In genomic region chr9:64960117-64960977, GRCm38 (mm10) we compare ENCODE assay signal across 8 mouse cellular contexts. TPM values are rescaled to one million over a fixed set of nuclear protein-coding genes. Genes with fewer than 3 reads are reported as not detected.
DNase-seq lines count a peak whose midpoint lies in the region; ATAC-seq and TF ChIP-seq lines count a peak whose summit lies in the region.

Ints14 (plus strand) TSS chr9:64960905.

- H3K9ac ChIP-seq in lung, postnatal 0 days (replicated peaks; ENCODE audit: low read depth) = peak within 1 kb of the TSS; percentile 94

- peak within 1 kb of the TSS; percentile 66 for H3K4me2 ChIP-seq in lung, postnatal 0 days (replicated peaks; ENCODE audit: low read depth, low read length)

- H3K4me1 ChIP-seq in hindbrain, embryonic 10.5 days (replicated peaks) = peaks cover 18% of the 10 kb centered on the region
- peaks cover 5% of the 10 kb centered on the region; the same call in 1 of the 2 replicates for H3K4me1 ChIP-seq in lung, postnatal 0 days (ENCODE audit: insufficient read depth, low read depth, low read length)

- H3K27me3 ChIP-seq in hindbrain, embryonic 10.5 days (ENCODE audit: insufficient read depth, poor library complexity, severe bottlenecking) = no peaks in the 10 kb centered on the region
- H3K27me3 ChIP-seq in lung, postnatal 0 days (replicated peaks; ENCODE audit: insufficient read depth, low read length) = no peaks in the 10 kb centered on the region

- peak within 1 kb of the TSS; percentile 86 for H3K4me3 ChIP-seq in hindbrain, embryonic 10.5 days
- peak within 1 kb of the TSS; percentile 75 for H3K4me3 ChIP-seq in lung, postnatal 0 days (ENCODE audit: low read depth, low read length)

- H3K36me3 ChIP-seq in hindbrain, embryonic 10.5 days = peaks cover 32% of the 10 kb centered on the region
- 0 out of 2 replicates have a peak, but pooled peaks cover 4% of the 10 kb centered on the region for H3K36me3 ChIP-seq in lung, postnatal 0 days (ENCODE audit: insufficient read depth, low read length)

- WGBS in hindbrain, embryonic 10.5 days = 7% methylated on average over 29 of the region's 29 CpGs
- WGBS in lung, postnatal 0 days = 7% methylated on average over 28 of the region's 29 CpGs

- DNase-seq in MN1 (ENCODE audit: low spot score) = peak; percentile 97
- peak; percentile 97 for DNase-seq in cerebellum, adult 9-10 months
- peak; percentile 96 for DNase-seq in hindbrain, embryonic 10.5 days (ENCODE audit: low spot score)
- peak; percentile 94 for DNase-seq in layer of hippocampus, adult 9-11 months
- DNase-seq in lung, postnatal 0 days (ENCODE audit: low spot score) = peak; percentile 96
- DNase-seq in ovary, postnatal 14 days (ENCODE audit: low spot score) = peak; percentile 98
- peak; percentile 97 for DNase-seq in thymus, postnatal 14 days

- peak; percentile 97 for ATAC-seq in frontal cortex, adult (ENCODE audit: low TSS enrichment)
- ATAC-seq in lung, postnatal 0 days = peak; percentile 98

- TF ChIP-seq CTCF in lung, postnatal 0 days (IDR thresholded peaks at IDR 0.05) = peak; percentile 87

- H3K9me3 ChIP-seq in hindbrain, embryonic 10.5 days = no peaks in the 10 kb centered on the region
- H3K9me3 ChIP-seq in lung, postnatal 0 days (ENCODE audit: low read length) = no peaks in the 10 kb centered on the region

- peak within 1 kb of the TSS; percentile 96 for H3K27ac ChIP-seq in hindbrain, embryonic 10.5 days
- H3K27ac ChIP-seq in lung, postnatal 0 days (ENCODE audit: low read length) = peak within 1 kb of the TSS; percentile 94

- no peak for TF ChIP-seq EP300 in lung, postnatal 0 days (IDR thresholded peaks at IDR 0.05)

RNA-seq across cellular contexts. Expression of gene Ints14, which starts in this region (rescaled TPM):
- polyA plus RNA-seq in hindbrain, embryonic 10.5 days (2016; fragmentation: Nextera tagmentation; extraction: Ambion mirVana) = 64.9 and 70.4 TPM in 2 replicates
- polyA plus RNA-seq in lung, postnatal 0 days (2015; fragmentation: Nextera tagmentation; extraction: Ambion mirVana) = 25.5 and 25.6 TPM in 2 replicates

Comparison
In these comparisons a context has a peak if more than half of its experiments do, and no peak if none do; other contexts are left out.
1. Peak in every context shown above with its lines: DNase-seq, ATAC-seq, H3K4me3 ChIP-seq and H3K27ac ChIP-seq.